Mouse (Mus musculus): ENCODE measurements around the gene Ifna15.

Gene Ifna15

GRCm38 (mm10) chr4:88515250-88515649, 42.8 kb downstream of the Ifna15 start:
- in situ Hi-C loops (cut with MboI, MseI), result no loop called here

GRCm38 (mm10) chr4:88514403-88514802, 43.6 kb downstream of the Ifna15 start:
- in situ Hi-C loops (cut with MboI, MseI), result no loop called here

- in situ Hi-C loops (cut with MboI, MseI), result no loop called here
These were observed 44.3 kb downstream of the Ifna15 start for GRCm38 (mm10) chr4:88513743-88514142.
